Mouse (Mus musculus) megakaryocyte, adult 5-6 weeks (primary cell): ENCODE measurements around the gene Klhl21. TPM values are rescaled to one million over a fixed set of nuclear protein-coding genes. Genes with fewer than 3 reads are reported as not detected.

ENCODE experiments used
- total RNA-seq, 2 experiments: library from RNA; stranded (forward) in 1 of 2; stranded (reverse) in 1 of 2; fragments of 153-499, 151-499 nt in 1 of 2; fragments of 221-1000, 200-1000 nt in 1 of 2; gene quantifications; 2 replicates each; pipeline versions ENCODE4 v1.2.3 to v1.2.4; 2015 to 2017

Klhl21 gene
- total RNA-seq, 2 experiments from 2014 or later = 3.8 to 4.1 TPM

Other genes starting within 250 kb of the Klhl21 start
- 65.9 and 70.2 TPM in 2 replicates for gene Camta1, start 146.9 kb upstream of the Klhl21 start, total RNA-seq (2015)
- 2.9 and 17.4 TPM in 2 replicates for gene Camta1, start 146.9 kb upstream of the Klhl21 start, total RNA-seq (2017)
- gene Dnajc11, start 75.1 kb upstream of the Klhl21 start, total RNA-seq (2015) = 18.1 and 18.5 TPM in 2 replicates
- 34.7 and 39.4 TPM in 2 replicates for gene Dnajc11, start 75.1 kb upstream of the Klhl21 start, total RNA-seq (2017)
- gene Thap3, start 19.8 kb upstream of the Klhl21 start, total RNA-seq (2015) = 9.6 and 11.2 TPM in 2 replicates
- 10.3 and 12.9 TPM in 2 replicates for gene Thap3, start 19.8 kb upstream of the Klhl21 start, total RNA-seq (2017)
- 3.9 and 5.6 TPM in 2 replicates for gene Phf13, start 12.5 kb upstream of the Klhl21 start, total RNA-seq (2015)
- gene Phf13, start 12.5 kb upstream of the Klhl21 start, total RNA-seq (2017) = 4.0 and 4.5 TPM in 2 replicates
- 6.9 and 8.1 TPM in 2 replicates for gene Zbtb48, start 18.9 kb downstream of the Klhl21 start, total RNA-seq (2015)
- gene Zbtb48, start 18.9 kb downstream of the Klhl21 start, total RNA-seq (2017) = 3.8 and 8.9 TPM in 2 replicates
- 0.11 and 0.16 TPM in 2 replicates for gene Tas1r1, start 29.8 kb downstream of the Klhl21 start, total RNA-seq (2015)
- gene Tas1r1, start 29.8 kb downstream of the Klhl21 start, total RNA-seq (2017) = not detected in 2 replicates
- gene Nol9, start 30.5 kb downstream of the Klhl21 start, total RNA-seq (2015) = 10.1 and 11.1 TPM in 2 replicates
- 10.8 and 15.5 TPM in 2 replicates for gene Nol9, start 30.5 kb downstream of the Klhl21 start, total RNA-seq (2017)
- 1.7 and 2.6 TPM in 2 replicates for gene Plekhg5, start 63.7 kb downstream of the Klhl21 start, total RNA-seq (2015)
- 3.0 and 3.6 TPM in 2 replicates for gene Plekhg5, start 63.7 kb downstream of the Klhl21 start, total RNA-seq (2017)
- 0.13 and 0.25 TPM in 2 replicates for gene Tnfrsf25, start 107.1 kb downstream of the Klhl21 start, total RNA-seq (2015)
- gene Tnfrsf25, start 107.1 kb downstream of the Klhl21 start, total RNA-seq (2017) = 0.18 and 2.8 TPM in 2 replicates
- gene Espn, start 143.6 kb downstream of the Klhl21 start, total RNA-seq (2015) = 1.2 and 1.4 TPM in 2 replicates
- 0.22 and 0.24 TPM in 2 replicates for gene Espn, start 143.6 kb downstream of the Klhl21 start, total RNA-seq (2017)
- not detected in 2 replicates for gene Hes2, start 150.1 kb downstream of the Klhl21 start, total RNA-seq (2015)
- gene Hes2, start 150.1 kb downstream of the Klhl21 start, total RNA-seq (2017) = not detected in 2 replicates
- 43.3 and 44.5 TPM in 2 replicates for gene Acot7, start 169.3 kb downstream of the Klhl21 start, total RNA-seq (2015)
- 40.1 and 43.3 TPM in 2 replicates for gene Acot7, start 169.3 kb downstream of the Klhl21 start, total RNA-seq (2017)